Mouse (Mus musculus): Measurements from ENCODE around the gene Ago1.

Ago1 gene

DNA sequence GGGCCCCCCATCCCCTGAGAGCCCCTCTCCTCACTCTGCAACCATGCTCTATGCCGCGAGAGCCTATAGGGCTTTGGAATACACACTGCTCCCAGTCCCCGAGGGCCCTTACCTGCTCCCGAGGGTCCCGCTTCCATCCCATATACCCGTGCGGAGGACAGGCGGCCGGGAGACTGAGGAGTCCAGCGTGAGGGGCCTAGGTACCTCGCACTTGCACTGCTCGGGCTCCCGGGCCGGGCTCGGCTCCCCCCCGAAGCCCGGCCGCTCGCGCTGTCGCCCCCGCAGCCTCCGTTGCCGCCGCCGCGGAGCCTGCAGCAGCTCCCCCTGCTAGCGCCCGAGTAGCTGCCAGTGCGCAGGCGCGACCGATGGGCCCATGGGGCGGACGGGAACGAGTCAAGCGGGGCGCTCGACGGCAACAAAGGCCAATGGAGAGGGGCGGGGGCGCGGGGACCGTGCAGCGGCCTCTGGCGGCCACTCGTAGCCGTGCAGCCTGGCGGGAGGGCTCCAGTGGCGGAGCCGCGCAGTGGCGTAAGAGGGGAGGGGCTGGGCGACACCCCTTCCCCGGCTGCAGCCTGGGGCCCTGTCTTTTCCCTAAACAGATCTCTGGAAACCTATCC, at the start of gene Ago1:
Gene Ago1, minus strand, starts transcription at position 299 of the 617 bp plus-strand sequence.
- peak; percentile 95 for DNase-seq

DNA sequence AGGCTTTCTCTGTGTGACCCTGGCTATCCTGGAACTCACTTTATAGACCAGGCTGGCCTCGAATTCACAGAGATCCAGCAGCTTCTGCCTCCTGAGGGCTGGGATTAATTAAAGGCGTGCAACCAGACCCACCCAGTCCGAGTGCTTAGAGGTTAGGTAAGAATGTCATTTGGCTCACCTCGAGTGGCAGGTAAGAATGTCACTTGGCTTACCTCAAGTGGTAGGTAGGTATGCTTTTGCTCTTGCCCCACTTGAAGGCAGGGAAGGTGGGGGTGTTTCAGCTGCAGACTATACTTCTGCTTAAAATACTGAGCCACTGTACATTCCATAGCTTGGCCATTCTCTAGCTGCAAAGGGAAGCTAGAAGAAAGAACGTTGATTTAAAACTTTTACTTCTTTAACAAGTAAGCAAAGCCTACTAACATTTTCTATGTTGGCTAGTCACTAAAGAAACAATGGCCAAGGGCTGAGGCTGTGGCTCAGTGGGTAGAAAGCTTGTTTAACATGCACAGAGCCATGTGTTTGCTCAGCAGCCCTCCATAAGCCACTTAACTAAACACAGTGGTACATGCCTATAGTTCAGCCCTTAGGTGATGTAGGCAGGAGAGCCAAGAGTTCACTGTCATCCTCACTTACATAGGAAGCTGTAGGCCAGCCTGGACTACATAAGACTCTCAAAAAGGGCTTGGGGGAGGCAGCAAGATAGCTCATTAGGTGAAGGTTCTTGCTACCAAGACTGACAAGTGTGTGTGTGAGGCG, 44.1 kb upstream of the Ago1 start:
- no peak for DNase-seq

DNA sequence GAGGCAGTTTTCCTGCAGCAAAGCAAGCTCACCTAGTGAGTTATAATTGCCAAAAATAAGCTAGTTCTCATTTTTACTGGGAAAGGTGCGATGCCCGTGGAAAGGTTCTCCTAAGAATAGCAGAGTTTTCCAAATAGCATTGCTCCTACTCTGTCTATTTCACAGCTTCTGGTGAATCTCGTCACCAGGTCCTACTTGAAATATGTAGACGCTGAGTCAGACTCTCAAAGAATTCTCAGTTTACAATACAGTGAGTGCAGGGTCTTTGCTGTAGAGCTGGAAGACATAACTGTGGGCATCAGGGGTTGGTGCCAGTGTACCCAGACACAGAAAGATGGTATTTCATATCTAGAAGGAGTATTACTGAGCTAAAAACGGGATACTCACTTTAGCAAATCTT, 42.6 kb upstream of the Ago1 start:
- no peak for DNase-seq

DNA sequence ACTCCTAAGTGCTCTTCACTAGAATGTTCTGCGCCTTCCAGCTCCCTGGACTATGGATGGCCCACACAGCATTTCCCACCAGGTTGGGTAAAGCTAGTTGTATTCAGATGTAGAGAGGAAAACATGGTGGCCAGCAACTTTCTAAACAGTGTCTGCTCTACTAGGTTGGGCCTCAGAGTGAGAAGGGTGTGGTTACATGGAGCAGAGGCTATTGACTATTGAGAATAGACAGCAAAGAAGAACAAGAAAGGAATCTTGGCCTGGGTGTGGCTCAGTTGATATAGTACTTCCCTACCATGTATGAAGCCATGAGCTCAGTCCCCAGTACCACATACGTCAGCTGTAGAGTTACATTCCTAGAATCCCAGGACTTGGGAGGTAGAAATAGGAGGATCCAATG, 40.7 kb upstream of the Ago1 start:
- no peak for DNase-seq

DNA sequence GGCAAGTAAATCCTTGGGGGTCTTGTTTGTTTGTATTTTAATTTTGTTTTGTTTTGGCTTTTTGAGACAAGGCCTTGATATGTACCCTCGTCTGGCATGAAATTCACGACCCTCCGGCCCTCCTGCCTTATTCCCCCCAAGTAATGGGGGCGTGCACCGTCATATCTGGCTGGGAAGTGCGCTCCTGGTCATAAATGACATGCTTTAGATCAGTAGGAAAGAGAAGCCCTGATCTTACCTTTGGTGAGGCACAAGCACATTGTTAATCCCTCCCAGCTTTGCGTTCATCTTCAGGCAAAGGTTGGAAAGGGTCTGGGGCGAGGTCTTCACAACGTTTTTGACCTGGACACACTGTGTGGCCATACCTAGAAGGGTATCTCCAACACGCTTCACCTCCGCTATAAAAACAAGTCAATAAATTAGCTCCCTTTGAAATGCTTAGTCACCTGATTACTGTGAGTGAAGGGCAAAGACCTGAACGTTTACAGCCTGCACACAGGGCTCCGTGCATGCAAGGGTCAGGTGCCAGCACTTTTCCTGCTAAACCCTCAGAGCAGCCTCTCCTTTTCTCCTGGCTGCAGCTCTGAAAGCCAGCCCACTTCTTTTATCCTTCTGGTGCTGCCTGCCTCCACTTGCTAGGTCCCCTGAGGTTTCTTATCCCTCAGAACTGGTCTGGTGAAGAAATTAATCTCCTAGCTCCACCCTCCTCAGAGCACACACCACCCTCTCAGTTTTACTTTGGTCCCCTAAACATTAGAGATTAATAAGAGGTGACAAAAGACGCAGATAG, 39.9 kb upstream of the Ago1 start:
- DNase-seq: no peak

DNA sequence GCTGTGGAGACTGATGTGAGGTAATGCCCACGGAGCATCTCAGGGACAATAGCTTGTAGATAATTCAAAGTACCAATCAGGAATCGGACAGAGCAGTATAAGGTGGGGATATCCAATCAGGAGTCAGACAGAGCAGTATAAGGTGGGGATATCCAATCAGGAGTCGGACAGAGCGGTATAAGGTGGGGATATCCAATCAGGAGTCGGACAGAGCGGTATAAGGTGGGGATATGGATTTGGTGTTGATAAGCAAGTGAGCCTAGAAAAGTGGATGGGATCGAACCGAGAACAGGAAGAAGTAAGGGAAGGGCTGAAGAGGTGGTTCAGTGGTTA, 34.6 kb upstream of the Ago1 start:
- no peak for DNase-seq

DNA sequence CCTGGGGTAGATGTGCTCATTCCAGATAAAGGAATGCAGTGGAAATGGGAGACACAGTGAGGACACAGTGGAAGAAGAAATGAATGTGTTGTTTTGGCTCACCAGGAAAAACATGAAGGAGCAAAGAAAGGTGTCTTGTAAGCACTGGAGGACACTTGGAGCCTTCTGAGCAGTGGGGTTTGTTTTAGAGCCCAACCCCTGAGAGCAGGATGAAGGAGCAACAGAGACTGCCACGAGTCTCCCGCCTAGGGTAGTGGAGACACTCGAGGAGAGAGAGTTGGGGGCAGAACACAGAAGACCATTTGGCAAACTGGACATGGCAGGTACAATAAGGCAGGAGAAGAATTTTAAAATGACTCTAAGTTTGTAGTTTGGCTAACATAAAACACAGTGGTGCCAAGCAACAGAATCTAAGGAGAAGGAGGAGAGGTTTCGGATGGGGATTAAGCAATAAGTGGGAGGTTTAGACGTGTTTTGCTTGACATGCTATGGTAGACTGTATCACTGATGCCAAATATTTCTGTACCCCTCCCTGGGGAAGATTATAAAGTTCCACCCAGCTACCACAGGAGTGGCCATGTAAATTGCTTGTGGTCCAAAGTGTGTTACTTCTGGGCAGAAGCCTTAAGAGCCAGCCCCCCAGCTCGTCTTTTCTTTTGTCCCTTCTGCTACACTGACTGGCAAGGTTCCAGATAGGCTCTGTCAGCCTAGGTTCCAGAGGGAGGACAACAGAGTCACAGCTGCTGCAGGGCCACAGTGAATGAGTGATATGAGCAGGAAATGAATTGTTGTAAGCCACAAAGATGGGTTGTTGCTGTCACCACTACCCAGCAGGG, 34.0 kb upstream of the Ago1 start:
- DNase-seq: no peak

DNA sequence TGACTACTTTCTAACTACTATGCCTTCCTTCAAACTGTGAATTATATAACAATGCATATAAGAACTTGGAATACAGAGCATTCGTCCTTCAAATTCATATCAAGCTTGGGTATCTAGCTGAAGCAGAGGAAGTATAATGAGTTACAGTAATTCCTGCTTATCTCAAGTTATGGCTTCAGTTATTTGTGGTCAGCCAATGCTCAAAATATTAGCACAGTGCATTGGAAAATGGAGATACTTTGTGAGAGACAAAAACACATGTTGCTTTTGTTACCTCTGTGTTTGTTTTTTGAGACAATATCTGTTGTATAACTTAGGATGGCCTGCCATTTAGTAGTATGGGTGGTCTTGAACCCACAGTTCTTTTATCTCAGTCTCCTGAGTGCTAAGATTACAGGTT, 30.2 kb upstream of the Ago1 start:
- DNase-seq: no peak

DNA sequence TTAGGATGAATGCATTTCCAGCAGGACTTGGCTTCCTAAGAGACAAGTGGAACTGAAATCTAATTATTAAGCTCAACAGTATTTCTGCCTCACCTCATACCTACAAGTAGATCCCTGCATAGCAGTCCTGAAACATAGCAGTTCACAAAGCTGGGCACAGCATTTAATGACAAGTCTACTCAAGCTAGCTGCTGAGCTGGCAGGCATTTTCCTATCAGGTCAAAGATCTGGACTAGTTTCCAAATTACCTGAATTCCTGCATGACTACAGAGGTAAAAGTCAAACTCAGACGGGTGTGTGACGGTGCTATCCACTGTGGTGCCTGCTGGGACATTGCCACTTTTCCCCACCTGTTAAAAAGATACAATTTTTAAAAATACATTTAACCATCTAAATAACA, 28.6 kb upstream of the Ago1 start:
- no peak for DNase-seq

DNA sequence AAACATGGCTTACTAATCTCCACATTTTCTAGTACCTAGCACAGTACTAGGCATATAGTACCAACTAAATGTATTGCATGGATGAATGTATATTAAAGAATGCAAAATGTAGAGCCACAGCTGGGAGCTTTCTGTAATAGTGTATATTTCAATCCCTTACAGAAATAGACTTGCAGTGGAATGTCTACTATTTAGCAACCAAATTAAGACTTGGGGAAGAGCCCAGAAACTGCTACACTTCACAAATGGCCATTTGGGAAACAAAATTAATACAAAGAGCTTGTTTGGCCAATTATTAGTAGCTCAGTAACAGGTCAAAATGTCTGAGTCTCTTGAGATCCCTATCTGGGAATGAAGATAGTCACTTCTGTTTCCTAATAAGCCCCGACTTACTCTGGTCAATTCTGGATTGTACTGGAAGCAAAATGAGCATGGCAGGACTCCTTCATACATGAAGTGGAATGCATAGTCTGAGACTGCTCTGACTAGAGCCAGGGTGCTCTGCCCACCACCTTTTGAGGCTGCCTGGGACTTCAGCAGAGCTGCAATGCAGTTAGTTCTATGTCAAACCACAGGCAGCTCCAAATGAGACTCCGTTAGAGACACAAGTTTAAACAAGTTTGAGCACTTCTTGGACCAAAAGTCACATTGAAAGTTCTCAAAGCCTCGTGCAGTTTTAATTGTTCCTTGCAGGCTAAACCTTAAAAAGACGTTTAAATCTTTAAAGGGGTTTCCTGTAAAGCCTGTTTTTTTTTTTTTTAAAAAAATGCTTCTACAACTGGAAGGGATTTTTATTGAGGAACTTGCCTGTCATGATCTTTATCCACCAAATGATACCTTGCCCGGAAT, 27.8 kb upstream of the Ago1 start:
- no peak for DNase-seq

DNA sequence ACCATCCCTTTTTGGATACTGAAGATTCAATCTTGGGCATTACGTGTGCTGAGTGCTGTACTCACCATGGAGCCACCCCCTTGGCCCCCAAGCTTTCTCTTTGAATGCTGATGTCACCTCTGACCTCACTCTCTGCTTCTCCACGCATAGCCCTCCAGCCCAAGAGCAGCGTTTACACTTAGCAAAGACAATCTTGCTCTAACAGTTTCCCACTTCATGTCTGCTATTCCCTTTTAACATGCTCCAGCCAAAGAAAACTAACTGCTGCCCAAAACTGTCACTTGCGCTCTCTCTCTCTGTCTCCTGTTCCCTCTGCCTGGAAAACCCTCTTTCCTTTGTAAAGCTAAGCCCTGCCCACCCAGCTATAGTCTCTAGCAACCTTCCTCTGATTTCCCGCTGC, 27.1 kb upstream of the Ago1 start:
- DNase-seq: no peak

DNA sequence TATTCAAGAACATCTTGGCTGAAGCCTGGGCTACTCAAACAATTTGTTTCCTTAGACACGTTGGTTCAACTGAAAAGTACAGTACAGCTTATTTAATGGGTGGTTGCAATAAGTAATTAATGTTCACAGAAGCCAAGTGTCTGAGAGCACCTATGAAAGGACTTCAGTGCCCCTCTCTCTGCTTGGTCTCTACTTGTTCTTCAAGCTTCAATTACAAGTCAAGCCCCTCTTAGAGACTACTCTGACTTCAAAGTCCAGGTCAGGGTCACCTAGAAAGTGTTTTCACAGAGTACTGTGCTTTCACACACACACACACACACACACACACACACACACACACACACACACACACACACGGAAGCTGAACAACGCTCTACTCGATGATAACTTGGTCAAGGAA, 25.0 kb upstream of the Ago1 start:
- no peak for DNase-seq

DNA sequence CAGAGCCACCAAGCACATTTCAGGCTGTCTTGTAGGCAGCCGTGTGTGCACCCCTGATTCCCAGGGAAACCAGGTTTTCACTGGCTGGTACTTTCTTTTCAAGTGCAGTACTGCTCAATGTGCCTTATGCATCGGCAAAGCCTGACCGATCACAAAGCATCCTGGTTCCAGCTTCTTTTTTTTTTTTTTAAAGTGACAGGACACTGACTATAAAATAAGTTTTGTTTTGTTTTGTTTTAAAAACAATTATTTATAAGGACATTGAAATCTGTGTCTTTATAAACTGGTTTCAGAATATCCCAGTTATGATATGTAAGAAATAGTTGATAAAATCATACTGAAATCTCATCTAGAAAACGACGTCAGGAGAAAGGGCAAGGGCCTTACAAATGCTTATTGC, 23.6 kb upstream of the Ago1 start:
- DNase-seq: no peak

DNA sequence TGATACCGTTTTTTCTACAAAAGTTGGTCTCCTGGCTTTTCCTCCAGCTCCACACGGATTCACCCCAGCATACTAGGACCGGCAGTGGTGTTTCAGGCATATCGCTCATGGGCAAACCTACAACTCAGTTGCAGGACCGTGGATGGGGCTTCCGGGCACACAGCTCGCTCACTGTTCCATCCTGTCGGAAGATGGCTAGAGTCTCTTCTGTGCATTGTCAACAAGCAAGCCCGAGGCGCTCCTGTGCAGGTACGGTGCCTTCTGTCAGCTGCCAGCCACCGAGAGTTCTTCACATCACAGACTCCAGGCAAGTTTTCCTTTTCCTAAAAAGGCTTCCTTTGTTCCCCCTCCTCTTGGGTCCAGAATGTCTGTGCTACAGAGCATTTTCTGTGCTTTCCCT, 22.3 kb upstream of the Ago1 start:
- DNase-seq: no peak

DNA sequence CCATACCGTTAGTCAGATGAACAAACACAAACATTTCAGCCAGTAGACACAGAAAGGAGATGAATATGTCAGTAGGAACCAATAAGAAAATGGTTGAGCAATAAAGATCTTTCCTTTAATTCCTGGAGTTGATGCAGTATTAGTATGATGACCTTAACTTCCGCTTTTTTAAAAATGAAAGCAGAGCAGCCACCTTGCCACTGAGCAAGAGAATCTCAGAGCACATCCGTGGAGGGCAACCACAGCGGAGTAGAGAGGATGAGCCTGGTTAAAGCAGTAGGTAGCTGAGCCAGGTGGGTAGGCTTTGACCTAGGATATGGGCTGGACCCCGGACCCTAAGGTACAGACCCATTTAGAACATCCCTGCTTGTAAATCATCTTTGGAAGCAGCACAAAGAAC, 21.4 kb upstream of the Ago1 start:
- no peak for DNase-seq

DNA sequence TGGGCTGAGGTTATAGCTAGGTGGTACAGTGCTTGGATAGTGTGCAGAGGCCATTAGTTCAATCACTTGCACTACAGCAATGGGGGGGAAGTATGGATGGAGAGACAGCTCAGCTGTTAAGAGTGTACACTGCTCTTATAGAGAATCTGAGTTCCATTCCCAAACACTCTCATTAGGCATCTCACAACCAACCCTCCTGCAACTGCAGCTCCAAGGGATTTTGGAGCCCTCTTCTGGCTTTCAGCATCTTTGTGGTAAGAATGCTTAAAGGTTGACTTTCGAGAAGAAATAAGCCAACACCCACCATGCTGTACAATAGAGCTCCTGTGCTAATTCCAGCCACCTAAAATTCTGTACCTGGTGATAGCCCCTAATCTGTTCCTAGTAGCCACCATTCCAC, 17.8 kb upstream of the Ago1 start:
- no peak for DNase-seq

DNA sequence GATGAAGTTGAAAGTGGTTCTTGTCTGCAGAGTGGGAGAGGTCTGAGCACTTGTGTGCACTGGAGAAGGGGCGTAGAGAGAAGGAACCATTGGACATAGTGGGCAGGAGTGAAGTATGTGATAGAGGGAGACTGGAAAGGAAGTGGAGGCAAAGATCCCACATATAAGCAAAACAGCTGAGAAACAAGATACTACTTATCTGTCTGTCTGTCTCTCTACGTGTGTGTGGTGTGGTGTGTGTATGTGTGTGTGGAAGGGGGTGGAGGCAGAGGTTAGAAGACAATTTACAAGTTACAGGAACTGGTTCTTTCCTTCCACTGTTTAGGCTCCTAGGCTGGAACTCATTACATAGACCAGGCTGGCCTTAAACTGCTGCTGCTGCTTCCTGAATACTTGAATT, 16.7 kb upstream of the Ago1 start:
- no peak for DNase-seq

DNA sequence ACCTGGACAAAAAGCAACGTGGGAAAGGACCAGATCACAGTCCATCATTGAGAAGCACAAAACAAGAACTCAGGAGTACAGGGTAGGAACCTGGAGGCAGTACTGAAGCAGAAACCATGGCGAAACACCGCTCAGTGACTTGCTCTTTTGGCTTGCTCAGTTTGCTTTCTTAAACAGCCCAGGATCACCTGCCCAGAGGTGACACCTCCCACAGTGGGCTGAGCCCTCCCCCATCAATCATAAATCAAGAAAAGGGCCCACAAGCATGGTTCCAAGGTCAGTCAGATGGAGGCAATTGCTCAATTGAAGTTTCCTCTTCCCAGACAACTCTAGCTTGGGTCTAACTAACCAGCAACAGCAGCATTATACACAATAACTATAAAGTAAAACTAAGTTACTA, 15.5 kb upstream of the Ago1 start:
- DNase-seq: no peak

DNA sequence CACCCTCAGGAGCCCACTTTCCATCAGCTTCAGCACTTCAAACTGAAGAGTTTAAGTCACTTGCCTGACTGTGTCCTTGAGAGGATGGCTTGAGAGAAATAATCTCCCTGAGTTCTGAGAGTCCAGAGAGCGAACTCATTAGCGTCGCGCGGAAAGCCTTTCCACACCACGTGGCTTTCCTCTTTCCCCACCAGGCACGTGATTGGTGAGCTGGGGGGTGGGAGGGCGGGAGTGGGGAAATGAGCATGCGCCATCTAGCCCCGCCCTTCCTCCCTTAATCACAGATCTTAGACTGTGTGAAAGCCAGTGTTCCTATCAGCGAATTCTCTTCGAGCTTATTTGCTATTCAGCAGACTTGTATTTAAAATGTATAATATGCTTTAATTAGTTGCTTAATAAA, 14.6 kb upstream of the Ago1 start:
- no peak for DNase-seq

DNA sequence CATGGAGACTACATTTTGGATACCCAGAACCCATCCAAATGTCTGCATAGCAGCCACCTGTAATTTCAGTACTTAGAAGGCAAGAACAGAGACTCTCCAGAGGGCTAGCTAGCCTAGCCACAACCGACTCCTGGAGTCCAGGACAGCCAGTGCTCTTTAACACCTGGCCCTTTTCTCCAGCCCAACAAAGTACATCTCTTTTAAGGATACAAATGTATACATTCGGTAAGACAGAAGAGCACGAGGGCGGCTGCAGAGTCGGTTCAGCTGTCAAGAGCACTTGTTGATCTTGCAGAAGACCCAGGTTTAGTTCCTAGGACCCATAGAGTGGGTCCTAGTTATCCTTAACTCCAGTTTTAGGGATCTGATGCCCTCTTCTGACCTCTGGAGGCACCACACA, 13.1 kb upstream of the Ago1 start:
- DNase-seq: no peak

DNA sequence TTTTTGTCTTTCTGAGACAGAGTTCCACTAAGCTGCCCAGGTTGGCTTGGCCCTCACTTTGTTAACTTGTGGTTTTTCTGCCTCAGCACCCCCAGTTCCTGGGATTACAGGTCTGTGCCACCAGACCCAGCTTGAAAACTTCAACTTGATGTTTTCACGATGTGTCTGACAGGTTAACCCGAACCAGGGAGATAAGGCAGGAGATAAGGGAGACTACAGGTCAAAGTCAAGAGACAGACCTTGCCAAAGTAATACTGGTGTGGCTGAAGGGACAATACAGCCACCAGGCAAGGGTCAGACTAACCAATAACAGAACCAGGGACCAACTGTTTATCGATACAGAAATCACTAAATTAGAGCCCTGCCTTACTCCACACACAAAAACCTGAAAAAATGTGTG, 11.9 kb upstream of the Ago1 start:
- DNase-seq: no peak

DNA sequence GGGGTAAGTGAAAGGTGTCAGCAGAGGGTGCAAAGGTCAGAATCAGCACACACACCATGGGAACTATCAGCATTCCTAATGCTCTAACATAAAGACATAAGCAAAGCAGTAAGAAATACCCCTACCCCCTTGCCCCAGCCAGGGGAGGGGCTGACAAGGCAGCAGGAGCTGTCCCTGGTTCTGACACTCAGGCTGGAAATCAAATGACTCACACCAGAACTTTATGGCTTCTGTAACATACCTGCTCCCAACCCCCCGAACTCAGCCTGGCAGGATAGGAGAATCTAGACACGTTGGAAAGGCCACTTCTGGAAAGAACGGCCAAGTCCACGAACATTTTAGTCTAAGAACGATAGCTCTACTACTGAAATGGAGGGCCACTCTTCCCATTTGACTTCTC, 4.6 kb upstream of the Ago1 start:
- DNase-seq: no peak

DNA sequence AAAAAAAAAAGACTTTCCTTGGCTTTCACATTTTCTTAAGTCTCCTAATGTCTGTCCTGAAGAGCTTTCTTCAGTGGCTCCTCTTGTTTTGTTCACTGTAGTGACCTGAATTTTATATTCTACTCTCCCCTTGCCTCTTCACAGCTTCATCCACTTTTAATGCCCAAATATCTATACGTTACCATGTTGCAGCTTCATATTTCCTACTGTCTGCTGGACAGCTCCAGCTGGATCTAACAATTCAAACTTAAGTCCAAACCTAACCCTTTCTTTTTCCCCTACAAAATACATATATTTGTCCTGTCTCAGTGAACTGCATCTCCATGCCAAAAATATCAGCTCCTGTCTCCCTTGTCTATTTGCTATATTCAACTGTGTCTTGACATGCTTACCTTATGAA, 951 bp upstream of the Ago1 start:
- DNase-seq: no peak
